Comparison of ENCODE assay signal across 26 mouse cellular contexts in the genomic region with DNA sequence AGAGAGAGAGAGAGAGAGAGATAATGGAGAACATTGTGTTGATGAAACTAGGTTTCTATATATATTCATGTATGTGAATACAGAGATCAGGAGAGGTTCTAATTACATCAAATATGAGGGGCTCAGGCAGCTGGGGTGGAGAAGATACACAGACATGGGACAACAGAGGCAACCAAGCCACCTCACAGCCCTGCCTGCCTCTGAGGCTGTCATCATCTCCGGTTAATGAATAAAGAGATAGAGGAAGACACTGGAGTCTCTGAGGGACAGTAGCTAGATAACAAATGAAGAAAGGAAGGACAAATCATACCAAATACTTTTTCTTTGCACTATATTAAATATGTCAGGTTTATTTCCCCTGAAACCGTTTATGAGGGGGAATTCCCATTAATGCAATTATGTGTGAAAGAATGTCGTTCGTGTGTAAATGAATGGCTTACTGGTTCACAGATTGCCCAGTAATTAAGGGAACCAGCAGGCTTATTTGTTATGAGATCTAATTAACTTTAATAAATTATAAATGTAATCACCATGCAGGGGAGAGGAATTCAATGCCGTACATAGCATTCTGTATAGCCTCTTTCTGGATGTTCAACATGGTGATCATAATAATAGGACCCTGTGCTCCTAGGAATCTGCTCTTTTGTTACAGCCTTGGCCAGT. TPM values are rescaled to one million over a fixed set of nuclear protein-coding genes. Genes with fewer than 3 reads are reported as not detected.
A peak's percentile ranks its signal among the peaks of the same experiment; 100 is the strongest.
DNase-seq lines count a peak whose midpoint lies in the region; ATAC-seq and TF ChIP-seq lines count a peak whose summit lies in the region.
"Had no signal": no experiment of that assay in that cellular context is flagged by ENCODE, and none has a peak within 500 bp of the region (broad histone marks: within the 10 kb centered on the region; RNA-seq: fewer than 3 reads in every experiment).

No protein-coding gene starts in this region.

- TF ChIP-seq CTCF in midbrain, postnatal 0 days (IDR thresholded peaks at IDR 0.05), result no peak

- H3K4me2 ChIP-seq in forebrain, embryonic 15.5 days (replicated peaks), result no peak overlapping the region
- no peak overlapping the region for H3K4me2 ChIP-seq in forebrain, embryonic 16.5 days (ENCODE audit: low read length)
- H3K4me2 ChIP-seq in neural tube, embryonic 12.5 days (replicated peaks), result no peak overlapping the region
- no peak overlapping the region for H3K4me2 ChIP-seq in midbrain, postnatal 0 days (ENCODE audit: low read depth, low read length, poor library complexity, severe bottlenecking)
- H3K4me2 ChIP-seq in intestine, embryonic 15.5 days (replicated peaks), result no peak overlapping the region
- H3K4me2 ChIP-seq: kidney, embryonic 15.5 days; limb, embryonic 12.5 days; liver, embryonic 11.5 days had no signal

- H3K4me3 ChIP-seq in forebrain, embryonic 15.5 days, result no peak overlapping the region
- H3K4me3 ChIP-seq in forebrain, embryonic 16.5 days (replicated peaks; ENCODE audit: low read length), result no peak overlapping the region
- H3K4me3 ChIP-seq in neural tube, embryonic 12.5 days, result no peak overlapping the region
- no peak overlapping the region for H3K4me3 ChIP-seq in midbrain, postnatal 0 days (ENCODE audit: low read depth, low read length)
- no peak overlapping the region for H3K4me3 ChIP-seq in intestine, embryonic 15.5 days (replicated peaks)
- H3K4me3 ChIP-seq: kidney, embryonic 15.5 days; limb, embryonic 12.5 days had no signal

- H3K36me3 ChIP-seq in forebrain, embryonic 15.5 days, result no peaks in the 10 kb centered on the region
- no peaks in the 10 kb centered on the region for H3K36me3 ChIP-seq in forebrain, embryonic 16.5 days (ENCODE audit: control insufficient read depth, insufficient read depth)
- no peaks in the 10 kb centered on the region for H3K36me3 ChIP-seq in neural tube, embryonic 12.5 days
- no peaks in the 10 kb centered on the region for H3K36me3 ChIP-seq in midbrain, postnatal 0 days (ENCODE audit: insufficient read depth, low read length)
- H3K36me3 ChIP-seq in intestine, embryonic 15.5 days, result no peaks in the 10 kb centered on the region
- H3K36me3 ChIP-seq: kidney, embryonic 15.5 days; limb, embryonic 12.5 days had no signal

- 0 out of 2 replicates have a peak, but pooled peaks have one; percentile 29 for ATAC-seq in forebrain, embryonic 15.5 days (replicated peaks)
- no peak; the same call in 1 of the 2 replicates for ATAC-seq in forebrain, embryonic 16.5 days
- peak; percentile 48; the same call in 1 of the 2 replicates for ATAC-seq in neural tube, embryonic 12.5 days (ENCODE audit: low FRiP score, low read depth)
- no peak for ATAC-seq in midbrain, postnatal 0 days (ENCODE audit: low FRiP score)
- no peak for ATAC-seq in intestine, embryonic 15.5 days
- ATAC-seq: intestine, postnatal 0 days; liver, postnatal 0 days; lung, postnatal 0 days had no signal

- no peak overlapping the region for H3K27ac ChIP-seq in forebrain, embryonic 15.5 days (replicated peaks)
- H3K27ac ChIP-seq in forebrain, embryonic 16.5 days (ENCODE audit: low read length), result no peak overlapping the region
- no peak overlapping the region for H3K27ac ChIP-seq in neural tube, embryonic 12.5 days
- H3K27ac ChIP-seq in midbrain, postnatal 0 days (ENCODE audit: low read depth, low read length), result no peak overlapping the region
- no peak overlapping the region for H3K27ac ChIP-seq in intestine, embryonic 15.5 days
- H3K27ac ChIP-seq: kidney, embryonic 15.5 days; limb, embryonic 12.5 days; macrophage had no signal

- no peaks in the 10 kb centered on the region for H3K27me3 ChIP-seq in forebrain, embryonic 15.5 days
- no peaks in the 10 kb centered on the region for H3K27me3 ChIP-seq in forebrain, embryonic 16.5 days (replicated peaks; ENCODE audit: control insufficient read depth, insufficient read depth, low read length)
- no peaks in the 10 kb centered on the region for H3K27me3 ChIP-seq in neural tube, embryonic 12.5 days (replicated peaks)
- H3K27me3 ChIP-seq in midbrain, postnatal 0 days (ENCODE audit: insufficient read depth, low read length), result no peaks in the 10 kb centered on the region
- no peaks in the 10 kb centered on the region for H3K27me3 ChIP-seq in intestine, embryonic 15.5 days (replicated peaks)
- H3K27me3 ChIP-seq: kidney, embryonic 15.5 days; limb, embryonic 12.5 days had no signal

- DNase-seq in neural tube, embryonic 10.5 days (ENCODE audit: extremely low spot score, low spot score), result no peak
- peak; percentile 56 for DNase-seq in midbrain, postnatal 0 days (ENCODE audit: low spot score)
- no peak for DNase-seq in gastrocnemius, postnatal 10 days
- DNase-seq in MN1 (ENCODE audit: low spot score), result no peak
- DNase-seq: adrenal gland, adult 8-10 months; cerebellum, adult 18-20 months; cerebellum, postnatal 14 days; heart, postnatal 4 days; kidney, postnatal 4 days; liver, postnatal 0 days; right cerebral cortex, adult 18-20 months; right cerebral cortex, postnatal 4 days; thymus, postnatal 36 days had no signal

- H3K4me1 ChIP-seq in forebrain, embryonic 15.5 days, result no peaks in the 10 kb centered on the region
- H3K4me1 ChIP-seq in forebrain, embryonic 16.5 days (replicated peaks; ENCODE audit: control insufficient read depth, insufficient read depth, low read length), result 0 out of 2 replicates have a peak, but pooled peaks cover 3% of the 10 kb centered on the region
- peaks cover 3% of the 10 kb centered on the region; the same call in 1 of the 2 replicates for H3K4me1 ChIP-seq in neural tube, embryonic 12.5 days
- H3K4me1 ChIP-seq in midbrain, postnatal 0 days (ENCODE audit: insufficient read depth, low read length), result no peaks in the 10 kb centered on the region
- H3K4me1 ChIP-seq in intestine, embryonic 15.5 days (replicated peaks), result no peaks in the 10 kb centered on the region
- H3K4me1 ChIP-seq: kidney, embryonic 15.5 days; limb, embryonic 12.5 days had no signal

- H3K9ac ChIP-seq in forebrain, embryonic 15.5 days (replicated peaks), result no peak overlapping the region
- H3K9ac ChIP-seq in forebrain, embryonic 16.5 days (replicated peaks; ENCODE audit: low read depth, low read length), result no peak overlapping the region
- no peak overlapping the region for H3K9ac ChIP-seq in neural tube, embryonic 12.5 days
- no peak overlapping the region for H3K9ac ChIP-seq in midbrain, postnatal 0 days (replicated peaks; ENCODE audit: low read length, poor library complexity, severe bottlenecking)
- no peak overlapping the region for H3K9ac ChIP-seq in intestine, embryonic 15.5 days
- H3K9ac ChIP-seq: kidney, embryonic 15.5 days; limb, embryonic 12.5 days; liver, postnatal 0 days had no signal

- no peaks in the 10 kb centered on the region for H3K9me3 ChIP-seq in forebrain, embryonic 15.5 days
- no peaks in the 10 kb centered on the region for H3K9me3 ChIP-seq in forebrain, embryonic 16.5 days (ENCODE audit: control insufficient read depth, low read length)
- no peaks in the 10 kb centered on the region for H3K9me3 ChIP-seq in neural tube, embryonic 12.5 days
- no peaks in the 10 kb centered on the region for H3K9me3 ChIP-seq in midbrain, postnatal 0 days (ENCODE audit: low read length)
- H3K9me3 ChIP-seq in intestine, embryonic 15.5 days, result no peaks in the 10 kb centered on the region
- H3K9me3 ChIP-seq: kidney, embryonic 15.5 days; limb, embryonic 12.5 days had no signal

- WGBS in forebrain, embryonic 15.5 days, result 20% methylated on average over 5 of the region's 5 CpGs
- WGBS in forebrain, embryonic 16.5 days, result 28% methylated on average over 5 of the region's 5 CpGs
- WGBS in neural tube, embryonic 12.5 days, result 60% methylated on average over 5 of the region's 5 CpGs
- WGBS in midbrain, postnatal 0 days, result 51% methylated on average over 5 of the region's 5 CpGs
- 78% methylated on average over 5 of the region's 5 CpGs for WGBS in intestine, embryonic 15.5 days

RNA-seq across cellular contexts. Expression of a gene that starts 58.9 kb away (rescaled TPM):
- polyA plus RNA-seq in forebrain, embryonic 15.5 days (2015; fragmentation: Nextera tagmentation; extraction: Ambion mirVana), result 5.5 and 8.1 TPM in 2 replicates
- polyA plus RNA-seq in forebrain, embryonic 16.5 days (2015; fragmentation: Nextera tagmentation; extraction: Ambion mirVana), result 5.4 and 8.0 TPM in 2 replicates
- polyA plus RNA-seq in neural tube, embryonic 12.5 days (2016; fragmentation: Nextera tagmentation; extraction: Ambion mirVana), result 8.1 and 9.2 TPM in 2 replicates
- 2.1 and 3.3 TPM in 2 replicates for total RNA-seq in midbrain, postnatal 0 days (2014; rRNA removed)
- polyA plus RNA-seq in midbrain, postnatal 0 days (2015; fragmentation: Nextera tagmentation; extraction: Ambion mirVana), result 7.4 and 11.1 TPM in 2 replicates
- 1.3 and 2.2 TPM in 2 replicates for polyA plus RNA-seq in intestine, embryonic 15.5 days (2015; fragmentation: Nextera tagmentation; extraction: Ambion mirVana)
- under 1 TPM in 1 of 2 experiments, not detected in 1; 0.32 TPM for total RNA-seq in gastrocnemius, postnatal 10 days (2021)
- total RNA-seq: gastrocnemius, adult 18-20 months; gastrocnemius, postnatal 4 days; heart, adult 8-10 months had no signal

RNA-seq across cellular contexts. Expression of a gene that starts 59.7 kb away (rescaled TPM):
- 11.9 and 16.1 TPM in 2 replicates for polyA plus RNA-seq in forebrain, embryonic 15.5 days (2015; fragmentation: Nextera tagmentation; extraction: Ambion mirVana)
- polyA plus RNA-seq in forebrain, embryonic 16.5 days (2015; fragmentation: Nextera tagmentation; extraction: Ambion mirVana), result 14.4 and 15.1 TPM in 2 replicates
- 16.3 and 20.2 TPM in 2 replicates for polyA plus RNA-seq in neural tube, embryonic 12.5 days (2016; fragmentation: Nextera tagmentation; extraction: Ambion mirVana)
- 128 and 135 TPM in 2 replicates for total RNA-seq in midbrain, postnatal 0 days (2014; rRNA removed)
- polyA plus RNA-seq in midbrain, postnatal 0 days (2015; fragmentation: Nextera tagmentation; extraction: Ambion mirVana), result 16.7 and 18.6 TPM in 2 replicates
- polyA plus RNA-seq in intestine, embryonic 15.5 days (2015; fragmentation: Nextera tagmentation; extraction: Ambion mirVana), result 2.6 TPM in 2 replicates
- 1 to 10 TPM; 2.4 to 3.3 TPM for total RNA-seq in gastrocnemius, postnatal 10 days (2021)

Comparison
In these comparisons a context has a peak if more than half of its experiments do, and no peak if none do; other contexts are left out.
1. ATAC-seq: peak in forebrain, embryonic 15.5 days (single experiment) and neural tube, embryonic 12.5 days (single experiment); none in forebrain, embryonic 16.5 days (single experiment), midbrain, postnatal 0 days (single experiment) and intestine, embryonic 15.5 days (single experiment).